7 mouse cellular contexts compared by ENCODE assay signal in genomic region chr7:16944061-16944807, GRCm38 (mm10). TPM values are rescaled to one million over a fixed set of nuclear protein-coding genes. Genes with fewer than 3 reads are reported as not detected.
DNase-seq lines count a peak whose midpoint lies in the region; ATAC-seq lines count a peak whose summit lies in the region.

TSS of gene Pnmal2 (plus strand) at chr7:16944682.

- H3K9me3 ChIP-seq in limb, embryonic 13.5 days = no peaks in the 10 kb centered on the region
- H3K9me3 ChIP-seq in midbrain, embryonic 14.5 days (ENCODE audit: control insufficient read depth, low read length) = no peaks in the 10 kb centered on the region

- 12% methylated on average over 36 of the region's 36 CpGs for WGBS in limb, embryonic 13.5 days
- 11% methylated on average over 36 of the region's 36 CpGs for WGBS in midbrain, embryonic 14.5 days

- H3K36me3 ChIP-seq in limb, embryonic 13.5 days = no peaks in the 10 kb centered on the region
- H3K36me3 ChIP-seq in midbrain, embryonic 14.5 days (ENCODE audit: control insufficient read depth, insufficient read depth, low read length) = peaks cover 8% of the 10 kb centered on the region

- H3K27ac ChIP-seq in limb, embryonic 13.5 days = peak within 1 kb of the TSS; percentile 48; the same call in 1 of the 2 replicates
- peak within 1 kb of the TSS; percentile 97 for H3K27ac ChIP-seq in midbrain, embryonic 14.5 days (replicated peaks; ENCODE audit: low read depth, low read length)

- ATAC-seq in limb, embryonic 13.5 days (ENCODE audit: low FRiP score, low read depth) = peak; percentile 88
- peak; percentile 90 for ATAC-seq in midbrain, embryonic 14.5 days (ENCODE audit: low FRiP score, low TSS enrichment)

- H3K4me2 ChIP-seq in limb, embryonic 13.5 days (replicated peaks) = peak within 1 kb of the TSS; percentile 88
- peak within 1 kb of the TSS; percentile 96 for H3K4me2 ChIP-seq in midbrain, embryonic 14.5 days (ENCODE audit: low read length)

- DNase-seq in adrenal gland, postnatal 25 days = peak; percentile 89
- DNase-seq in embryo, embryonic 11.5 days (ENCODE audit: low read depth, low spot score) = peak; percentile 80
- peak; percentile 76 to 80 for DNase-seq in heart, adult 9 months (ENCODE audit: low spot score in 2 of 2)
- DNase-seq in kidney, adult 8-10 months = peak; percentile 61 to 79
- peak; percentile 97 for DNase-seq in midbrain, embryonic 14.5 days
- peak; percentile 62 to 70 for DNase-seq in spleen, postnatal 36 days (ENCODE audit: low spot score in 2 of 2)

- peak within 1 kb of the TSS; percentile 81 for H3K9ac ChIP-seq in limb, embryonic 13.5 days
- peak within 1 kb of the TSS; percentile 94 for H3K9ac ChIP-seq in midbrain, embryonic 14.5 days (replicated peaks; ENCODE audit: low read length)

- H3K4me3 ChIP-seq in limb, embryonic 13.5 days = peak within 1 kb of the TSS; percentile 70
- H3K4me3 ChIP-seq in midbrain, embryonic 14.5 days (replicated peaks; ENCODE audit: low read depth, low read length) = peak within 1 kb of the TSS; percentile 80

- peaks cover 66% of the 10 kb centered on the region for H3K4me1 ChIP-seq in limb, embryonic 13.5 days
- peaks cover 77% of the 10 kb centered on the region for H3K4me1 ChIP-seq in midbrain, embryonic 14.5 days (ENCODE audit: control insufficient read depth, insufficient read depth, low read length)

- H3K27me3 ChIP-seq in limb, embryonic 13.5 days = peaks cover 45% of the 10 kb centered on the region
- H3K27me3 ChIP-seq in midbrain, embryonic 14.5 days (ENCODE audit: control insufficient read depth, insufficient read depth, low read length) = no peaks in the 10 kb centered on the region

RNA-seq across cellular contexts. Expression of gene Pnmal2, which starts in this region (rescaled TPM):
- total RNA-seq in adrenal gland, postnatal 25 days (2021) = 26.9 and 36.1 TPM in 2 replicates
- 22.7 and 23.4 TPM in 2 replicates for polyA plus RNA-seq in limb, embryonic 13.5 days (2015; fragmentation: Nextera tagmentation; extraction: Ambion mirVana)
- 115 and 116 TPM in 2 replicates for polyA plus RNA-seq in midbrain, embryonic 14.5 days (2014; fragmentation: Nextera tagmentation; extraction: Ambion mirVana)

Comparison
In these comparisons a context has a peak if more than half of its experiments do, and no peak if none do; other contexts are left out.
1. Peak in every context shown above with its lines: DNase-seq, ATAC-seq, H3K4me3 ChIP-seq and H3K27ac ChIP-seq.